Mouse (Mus musculus): ENCODE data around the gene Prp2. TPM values are rescaled to one million over a fixed set of nuclear protein-coding genes. Genes with fewer than 3 reads are reported as not detected.
"Not testable (repeated sequence)": the region's sequence is repeated elsewhere in the genome, so short reads cannot be mapped to it uniquely, and the experiment has no call there.

The Prp2 gene
- not detected for polyA plus RNA-seq (2021)

- ATAC-seq; POLR2A ChIA-PET; in situ Hi-C loops (cut with MboI; ENCODE audit: low pct_unique_long_range_greater_than_20kb); DNase-seq (ENCODE audit: low read depth, low spot score); H3K27me3 ChIP-seq; CTCF ChIA-PET: not testable (repeated sequence)
Observed at GRCm38 (mm10) chr6:132595613-132596012, at the start of gene Prp2. Gene Prp2 (plus strand): TSS chr6:132595913.

GRCm38 (mm10) chr6:132569509-132569908 is 26.2 kb upstream of the Prp2 start, which contains the start of gene Prh1:
Gene Prh1 (plus strand): TSS chr6:132569809.
- in situ Hi-C loops (cut with MboI; ENCODE audit: low pct_unique_long_range_greater_than_20kb); CTCF ChIA-PET; H3K27me3 ChIP-seq; ATAC-seq; DNase-seq (ENCODE audit: low read depth, low spot score); POLR2A ChIA-PET: not testable (repeated sequence)

DNA sequence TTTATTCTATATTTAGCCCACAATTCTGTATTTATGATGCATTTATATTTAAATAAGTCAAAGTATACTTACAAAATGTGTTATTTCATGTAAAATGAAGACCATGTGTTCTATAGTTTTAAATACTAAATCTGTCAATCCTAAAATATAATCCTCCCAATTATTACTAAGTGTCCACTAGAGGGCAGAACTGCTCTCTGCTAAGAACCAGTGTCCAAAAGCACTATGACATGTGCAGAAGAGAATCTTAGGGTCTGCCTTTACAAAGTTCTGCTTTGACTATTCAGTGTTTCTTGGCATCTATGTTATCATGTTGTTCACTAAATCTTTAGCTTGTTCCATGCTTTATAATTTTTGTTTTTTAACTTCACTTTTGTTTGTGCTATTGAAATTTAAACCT is 53.7 kb downstream of the Prp2 start:
- ChIA-PET CTCF (no interaction called here), POLR2A (no interaction called here)
- DNase-seq (ENCODE audit: low read depth, low spot score) (no peak), ATAC-seq (no peak)
- H3K27me3 ChIP-seq, result no peaks in the 10 kb centered on the region
- peak; percentile 25 for TF ChIP-seq CTCF (IDR thresholded peaks at IDR 0.05)
- in situ Hi-C loops (cut with MboI; ENCODE audit: low pct_unique_long_range_greater_than_20kb), result no loop called here

Other genes starting within 250 kb of the Prp2 start
- not detected for gene Gm8882, start 231.8 kb upstream of the Prp2 start, polyA plus RNA-seq (2021)
- gene Prh1, start 26.1 kb upstream of the Prp2 start, polyA plus RNA-seq (2021), result not detected
- not detected for gene A630073D07Rik, start 55.6 kb downstream of the Prp2 start, polyA plus RNA-seq (2021)
- gene Tas2r120, start 61.0 kb downstream of the Prp2 start, polyA plus RNA-seq (2021), result not detected
- gene Tas2r121, start 105.1 kb downstream of the Prp2 start, polyA plus RNA-seq (2021), result not detected
- gene Tas2r122, start 116.0 kb downstream of the Prp2 start, polyA plus RNA-seq (2021), result not detected
- not detected for gene Tas2r115, start 142.1 kb downstream of the Prp2 start, polyA plus RNA-seq (2021)
- not detected for gene Tas2r124, start 158.8 kb downstream of the Prp2 start, polyA plus RNA-seq (2021)
- gene Tas2r102, start 166.2 kb downstream of the Prp2 start, polyA plus RNA-seq (2021), result not detected
- not detected for gene Tas2r136, start 182.2 kb downstream of the Prp2 start, polyA plus RNA-seq (2021)
- not detected for gene Tas2r117, start 206.9 kb downstream of the Prp2 start, polyA plus RNA-seq (2021)